8 mouse cellular contexts compared by ENCODE assay signal in genomic region chr10:15392027-15392816, GRCm38 (mm10).
DNase-seq lines count a peak whose midpoint lies in the region.

No protein-coding gene starts in this region.

- peak; percentile 93 for DNase-seq in heart, adult 11 months
- DNase-seq in heart, postnatal 4 days = no peak
- DNase-seq in urinary bladder, postnatal 14 days (ENCODE audit: low spot score) = peak; percentile 4
- no peak for DNase-seq in urinary bladder, postnatal 4 days (ENCODE audit: low spot score in 2 of 2)
- DNase-seq in kidney, postnatal 14 days = peak; percentile 34
- DNase-seq in MN1 (ENCODE audit: low spot score) = no peak
- DNase-seq in embryo, embryonic 10.5 days (ENCODE audit: low spot score) = no peak
- DNase-seq in frontal cortex, adult 2 months (ENCODE audit: extremely low spot score in 1 of 2, low spot score in 1 of 2) = no peak

Comparison
In these comparisons a context has a peak if more than half of its experiments do, and no peak if none do; other contexts are left out.
1. DNase-seq: peak in heart, adult 11 months (single experiment), urinary bladder, postnatal 14 days (single experiment) and kidney, postnatal 14 days (single experiment); none in heart, postnatal 4 days (single experiment), urinary bladder, postnatal 4 days (0 of 2), MN1 (single experiment), embryo, embryonic 10.5 days (single experiment) and frontal cortex, adult 2 months (0 of 2).